Mouse (Mus musculus): Measurements from ENCODE around the gene Aifm2. TPM values are rescaled to one million over a fixed set of nuclear protein-coding genes. Genes with fewer than 3 reads are reported as not detected.
A peak's percentile ranks its signal among the peaks of the same experiment; 100 is the strongest.

Gene Aifm2
- polyA plus RNA-seq, 1 experiment from 2014 or later: 9.3 TPM

- Histone ChIP-seq H3K27ac (ENCODE audit: low read depth, low read length) (no peak overlapping the region), H3K27me3 (replicated peaks; ENCODE audit: control insufficient read depth, insufficient read depth, low read length) (no peaks in the 10 kb centered on the region), H3K9ac (ENCODE audit: low read depth, low read length) (no peak overlapping the region), H3K4me3 (ENCODE audit: low read depth, low read length) (no peak overlapping the region), H3K4me2 (no peak overlapping the region), H3K36me3 (ENCODE audit: control insufficient read depth, insufficient read depth, low read length) (no peaks in the 10 kb centered on the region), H3K4me1 (replicated peaks; ENCODE audit: control insufficient read depth, insufficient read depth, low read length) (no peaks in the 10 kb centered on the region), H3K9me3 (ENCODE audit: control insufficient read depth, low read length) (no peaks in the 10 kb centered on the region)
- WGBS: 78% methylated on average over 5 of the region's 5 CpGs
- DNase-seq (ENCODE audit: low spot score) (no peak), ATAC-seq (replicated peaks; ENCODE audit: low FRiP score) (no peak)
Observed at GRCm38 (mm10) chr10:61765558-61765957, 50.5 kb downstream of the Aifm2 start.

DNA sequence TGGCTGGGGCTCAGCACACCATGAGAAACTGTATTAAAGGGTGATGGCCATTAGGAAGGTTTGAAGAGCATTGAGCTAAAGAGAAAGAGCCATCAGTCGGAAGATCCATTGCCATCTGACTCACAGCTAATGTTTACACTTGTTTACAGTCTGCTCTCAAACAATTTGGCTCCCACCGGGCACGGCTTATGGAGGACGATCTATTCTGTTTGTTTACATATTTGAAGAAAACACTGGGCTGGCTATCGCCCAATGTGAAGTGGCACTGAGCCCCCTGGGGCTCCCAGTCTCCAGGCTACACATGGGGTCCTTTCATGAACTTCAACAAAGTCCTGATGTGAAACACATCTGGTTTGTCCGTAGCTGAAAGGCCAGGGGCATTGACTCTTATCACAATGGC is 51.7 kb downstream of the Aifm2 start:
- no peak for ATAC-seq (replicated peaks; ENCODE audit: low FRiP score)

GRCm38 (mm10) chr10:61781461-61782128 is 66.5 kb downstream of the Aifm2 start:
- H3K4me3 ChIP-seq (ENCODE audit: low read depth, low read length): no peak overlapping the region
- H3K27me3 ChIP-seq (replicated peaks; ENCODE audit: control insufficient read depth, insufficient read depth, low read length): peaks cover 39% of the 10 kb centered on the region
- H3K9ac ChIP-seq (ENCODE audit: low read depth, low read length): no peak overlapping the region

More for the DNA sequence above, 51.7 kb downstream of the Aifm2 start:
- no peak overlapping the region for H3K27ac ChIP-seq (ENCODE audit: low read depth, low read length)
- H3K9me3 ChIP-seq (ENCODE audit: control insufficient read depth, low read length): no peaks in the 10 kb centered on the region
- H3K27me3 ChIP-seq (replicated peaks; ENCODE audit: control insufficient read depth, insufficient read depth, low read length): no peaks in the 10 kb centered on the region
- 46% methylated on average over 6 of the region's 6 CpGs for WGBS
- no peak for DNase-seq (ENCODE audit: low spot score)
- H3K4me3 ChIP-seq (ENCODE audit: low read depth, low read length): no peak overlapping the region
- H3K4me1 ChIP-seq (replicated peaks; ENCODE audit: control insufficient read depth, insufficient read depth, low read length): no peaks in the 10 kb centered on the region
- no peak overlapping the region for H3K9ac ChIP-seq (ENCODE audit: low read depth, low read length)
- H3K4me2 ChIP-seq: no peak overlapping the region
- no peaks in the 10 kb centered on the region for H3K36me3 ChIP-seq (ENCODE audit: control insufficient read depth, insufficient read depth, low read length)

DNA sequence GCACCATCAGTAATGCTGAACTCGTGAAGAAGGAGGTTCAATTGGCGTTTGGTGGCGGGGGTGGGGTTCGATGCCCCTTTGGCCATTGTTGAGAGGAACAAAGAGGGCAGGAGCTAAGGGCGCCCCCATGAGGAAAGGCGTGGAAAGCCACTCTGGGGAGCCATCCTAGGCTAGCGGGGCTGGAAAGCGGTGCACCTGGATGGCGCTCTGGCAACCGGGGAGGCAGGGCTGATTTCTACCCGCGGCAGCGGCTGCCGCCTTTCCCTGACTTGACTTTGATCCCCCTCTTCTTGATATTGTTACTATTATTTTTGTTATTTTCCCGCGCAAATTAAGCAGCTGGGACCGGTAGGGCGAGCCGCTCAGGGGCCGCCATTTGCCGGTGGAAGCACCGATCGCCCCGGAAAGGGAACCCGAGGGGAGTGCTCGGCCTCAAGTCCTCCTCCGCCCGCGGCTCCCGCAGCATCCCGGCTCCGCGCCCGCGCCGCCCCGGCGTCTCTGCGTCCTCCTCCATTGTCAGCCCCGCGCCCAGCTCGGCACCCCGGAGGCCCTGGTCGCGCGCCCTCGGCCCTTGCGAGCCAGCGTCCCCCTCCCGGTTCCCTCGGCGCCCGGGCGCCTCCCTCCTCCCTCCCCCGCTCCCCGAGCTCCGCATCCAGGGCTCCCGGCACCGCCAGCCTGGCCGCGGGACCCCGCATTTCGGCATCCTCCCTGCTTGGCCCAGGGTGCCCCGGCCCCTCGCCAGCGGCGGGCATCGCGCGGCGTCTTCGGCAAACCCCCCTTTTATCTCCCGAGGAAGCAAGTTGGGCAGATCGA is 67.9 kb downstream of the Aifm2 start:
- Histone ChIP-seq H3K9me3 (ENCODE audit: control insufficient read depth, low read length) (no peaks in the 10 kb centered on the region), H3K4me2 (peak overlapping the region; percentile 62), H3K4me1 (replicated peaks; ENCODE audit: control insufficient read depth, insufficient read depth, low read length) (no peaks in the 10 kb centered on the region), H3K36me3 (ENCODE audit: control insufficient read depth, insufficient read depth, low read length) (no peaks in the 10 kb centered on the region), H3K9ac (ENCODE audit: low read depth, low read length) (peak overlapping the region; percentile 62), H3K27ac (ENCODE audit: low read depth, low read length) (peak overlapping the region; percentile 57), H3K27me3 (replicated peaks; ENCODE audit: control insufficient read depth, insufficient read depth, low read length) (peaks cover 39% of the 10 kb centered on the region), H3K4me3 (ENCODE audit: low read depth, low read length) (peak overlapping the region; percentile 59)
- peak; percentile 34; the same call in 1 of the 2 replicates for ATAC-seq (replicated peaks; ENCODE audit: low FRiP score)
- WGBS: 1% methylated on average over 74 of the region's 74 CpGs
- peak; percentile 66 for DNase-seq (ENCODE audit: low spot score)

More at GRCm38 (mm10) chr10:61781461-61782128, 66.5 kb downstream of the Aifm2 start:
- no peaks in the 10 kb centered on the region for H3K4me1 ChIP-seq (replicated peaks; ENCODE audit: control insufficient read depth, insufficient read depth, low read length)
- DNase-seq (ENCODE audit: low spot score): no peak
- H3K9me3 ChIP-seq (ENCODE audit: control insufficient read depth, low read length): no peaks in the 10 kb centered on the region
- no peak for ATAC-seq (replicated peaks; ENCODE audit: low FRiP score)
- WGBS: 36% methylated on average over 8 of the region's 9 CpGs
- H3K4me2 ChIP-seq: no peak overlapping the region; the same call in 1 of the 2 replicates
- no peak overlapping the region for H3K27ac ChIP-seq (ENCODE audit: low read depth, low read length)
- H3K36me3 ChIP-seq (ENCODE audit: control insufficient read depth, insufficient read depth, low read length): no peaks in the 10 kb centered on the region

GRCm38 (mm10) chr10:61783621-61784251 is 68.7 kb downstream of the Aifm2 start, which contains the start of gene H2afy2:
Gene H2afy2, minus strand, starts transcription at chr10:61784147.
- Histone ChIP-seq H3K9me3 (ENCODE audit: control insufficient read depth, low read length) (no peaks in the 10 kb centered on the region), H3K27me3 (replicated peaks; ENCODE audit: control insufficient read depth, insufficient read depth, low read length) (peaks cover 39% of the 10 kb centered on the region)
- 1% methylated on average over 50 of the region's 50 CpGs for WGBS

GRCm38 (mm10) chr10:61784414-61784813 is 69.4 kb downstream of the Aifm2 start:
- H3K27me3 ChIP-seq (replicated peaks; ENCODE audit: control insufficient read depth, insufficient read depth, low read length): peaks cover 39% of the 10 kb centered on the region
- WGBS: 39% methylated on average over 10 of the region's 10 CpGs

More at GRCm38 (mm10) chr10:61783621-61784251, 68.7 kb downstream of the Aifm2 start, which contains the start of gene H2afy2:
- DNase-seq (ENCODE audit: low spot score): peak; percentile 72
- Histone ChIP-seq H3K36me3 (ENCODE audit: control insufficient read depth, insufficient read depth, low read length) (no peaks in the 10 kb centered on the region), H3K4me2 (peak within 1 kb of the TSS; percentile 62), H3K27ac (ENCODE audit: low read depth, low read length) (peak within 1 kb of the TSS; percentile 57), H3K9ac (ENCODE audit: low read depth, low read length) (peak within 1 kb of the TSS; percentile 62), H3K4me3 (ENCODE audit: low read depth, low read length) (peak within 1 kb of the TSS; percentile 59), H3K4me1 (replicated peaks; ENCODE audit: control insufficient read depth, insufficient read depth, low read length) (no peaks in the 10 kb centered on the region)
- 0 out of 2 replicates have a peak, but pooled peaks have one; percentile 31 for ATAC-seq (replicated peaks; ENCODE audit: low FRiP score)

DNA sequence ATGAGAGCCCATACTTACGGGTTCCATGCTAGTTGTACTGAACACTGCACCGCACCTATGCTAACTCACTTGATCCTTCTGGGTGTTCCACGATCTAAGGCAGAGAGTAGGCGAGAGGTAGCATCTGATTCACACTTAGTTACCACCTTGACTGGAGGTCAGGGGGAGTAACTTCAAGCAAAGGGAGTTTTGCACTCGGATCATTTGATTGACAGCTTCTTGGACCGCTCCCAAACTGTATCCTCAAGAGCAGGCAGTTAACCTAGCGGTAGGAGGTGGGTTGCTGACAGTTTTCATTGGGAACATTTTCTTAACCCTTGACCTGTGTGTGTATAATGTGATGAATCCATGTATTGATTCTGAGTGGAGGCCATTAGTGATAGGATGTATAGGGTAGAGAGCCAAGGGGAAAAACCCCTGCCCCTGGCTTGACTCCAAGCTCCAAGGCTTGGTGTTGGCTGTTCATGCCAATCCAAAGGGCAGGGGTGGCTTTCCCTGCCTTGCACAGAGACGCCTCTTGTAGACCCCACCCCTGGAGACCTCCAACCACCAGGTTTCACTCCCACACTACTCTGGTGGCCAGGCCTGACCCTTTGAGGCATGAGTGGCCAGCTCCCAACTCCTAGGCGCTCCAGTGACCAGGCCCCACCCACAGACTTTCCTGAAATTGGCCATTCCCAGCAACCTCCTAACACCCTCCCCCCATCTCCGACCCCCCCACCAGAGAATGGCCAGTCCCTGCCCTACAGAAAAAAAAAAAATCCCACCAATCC is 72.7 kb downstream of the Aifm2 start:
- Histone ChIP-seq H3K4me2 (no peak overlapping the region), H3K36me3 (ENCODE audit: control insufficient read depth, insufficient read depth, low read length) (no peaks in the 10 kb centered on the region), H3K9me3 (ENCODE audit: control insufficient read depth, low read length) (no peaks in the 10 kb centered on the region), H3K27ac (ENCODE audit: low read depth, low read length) (no peak overlapping the region), H3K27me3 (replicated peaks; ENCODE audit: control insufficient read depth, insufficient read depth, low read length) (peaks cover 29% of the 10 kb centered on the region), H3K4me3 (ENCODE audit: low read depth, low read length) (no peak overlapping the region), H3K9ac (ENCODE audit: low read depth, low read length) (no peak overlapping the region), H3K4me1 (replicated peaks; ENCODE audit: control insufficient read depth, insufficient read depth, low read length) (no peaks in the 10 kb centered on the region)
- 72% methylated on average over 10 of the region's 10 CpGs for WGBS
- no peak for ATAC-seq (replicated peaks; ENCODE audit: low FRiP score)
- no peak for DNase-seq (ENCODE audit: low spot score)

More at GRCm38 (mm10) chr10:61784414-61784813, 69.4 kb downstream of the Aifm2 start:
- DNase-seq (ENCODE audit: low spot score) (no peak), ATAC-seq (replicated peaks; ENCODE audit: low FRiP score) (no peak)
- Histone ChIP-seq H3K36me3 (ENCODE audit: control insufficient read depth, insufficient read depth, low read length) (no peaks in the 10 kb centered on the region), H3K27ac (ENCODE audit: low read depth, low read length) (no peak overlapping the region), H3K4me3 (ENCODE audit: low read depth, low read length) (peak overlapping the region; percentile 59), H3K4me1 (replicated peaks; ENCODE audit: control insufficient read depth, insufficient read depth, low read length) (no peaks in the 10 kb centered on the region), H3K4me2 (peak overlapping the region; percentile 62), H3K9me3 (ENCODE audit: control insufficient read depth, low read length) (no peaks in the 10 kb centered on the region), H3K9ac (ENCODE audit: low read depth, low read length) (no peak overlapping the region)

GRCm38 (mm10) chr10:61788499-61788898 is 73.4 kb downstream of the Aifm2 start:
- Histone ChIP-seq H3K4me2 (no peak overlapping the region), H3K27me3 (replicated peaks; ENCODE audit: control insufficient read depth, insufficient read depth, low read length) (peaks cover 21% of the 10 kb centered on the region), H3K36me3 (ENCODE audit: control insufficient read depth, insufficient read depth, low read length) (no peaks in the 10 kb centered on the region), H3K9ac (ENCODE audit: low read depth, low read length) (no peak overlapping the region), H3K27ac (ENCODE audit: low read depth, low read length) (no peak overlapping the region), H3K9me3 (ENCODE audit: control insufficient read depth, low read length) (no peaks in the 10 kb centered on the region), H3K4me1 (replicated peaks; ENCODE audit: control insufficient read depth, insufficient read depth, low read length) (no peaks in the 10 kb centered on the region), H3K4me3 (ENCODE audit: low read depth, low read length) (no peak overlapping the region)
- 93% methylated on average over 5 of the region's 5 CpGs for WGBS
- DNase-seq (ENCODE audit: low spot score): no peak
- no peak for ATAC-seq (replicated peaks; ENCODE audit: low FRiP score)
